Mouse (Mus musculus): Measurements from ENCODE around the gene Gm12216. TPM values are rescaled to one million over a fixed set of nuclear protein-coding genes. Genes with fewer than 3 reads are reported as not detected.

Gm12216 gene
- polyA plus RNA-seq, 1 experiment, result 2.8 TPM

GRCm38 (mm10) chr11:53813001-53813868 is 45.8 kb downstream of the Gm12216 start:
- H3K9ac ChIP-seq (ENCODE audit: low read depth, poor library complexity, severe bottlenecking), result no peak overlapping the region
- H3K4me3 ChIP-seq (ENCODE audit: low read depth, low read length), result no peak overlapping the region
- no peak overlapping the region for H3K27ac ChIP-seq (ENCODE audit: insufficient read depth, low read length)
- TF ChIP-seq EP300 (IDR thresholded peaks at IDR 0.05; ENCODE audit: insufficient read depth, low read depth, low read length) (no peak), CTCF (IDR thresholded peaks at IDR 0.05; ENCODE audit: low read depth, low read length) (no peak), POLR2A (IDR thresholded peaks at IDR 0.05; ENCODE audit: insufficient read depth, low read length) (no peak)
- no peaks in the 10 kb centered on the region for H3K4me1 ChIP-seq (ENCODE audit: control insufficient read depth, insufficient read depth, low read length)
- H3K27me3 ChIP-seq (ENCODE audit: control insufficient read depth, insufficient read depth, low read length, poor library complexity, severe bottlenecking), result no peaks in the 10 kb centered on the region
- H3K36me3 ChIP-seq (ENCODE audit: control insufficient read depth, insufficient read depth, low read length, poor library complexity, severe bottlenecking), result no peaks in the 10 kb centered on the region
- H3K9me3 ChIP-seq (replicated peaks; ENCODE audit: control insufficient read depth, insufficient read depth, low read length, poor library complexity, severe bottlenecking), result no peaks in the 10 kb centered on the region

GRCm38 (mm10) chr11:53811312-53811711 is 47.7 kb downstream of the Gm12216 start:
- Histone ChIP-seq H3K9ac (ENCODE audit: low read depth, poor library complexity, severe bottlenecking) (no peak overlapping the region), H3K4me3 (ENCODE audit: low read depth, low read length) (no peak overlapping the region), H3K27me3 (ENCODE audit: control insufficient read depth, insufficient read depth, low read length, poor library complexity, severe bottlenecking) (no peaks in the 10 kb centered on the region), H3K9me3 (replicated peaks; ENCODE audit: control insufficient read depth, insufficient read depth, low read length, poor library complexity, severe bottlenecking) (no peaks in the 10 kb centered on the region), H3K36me3 (ENCODE audit: control insufficient read depth, insufficient read depth, low read length, poor library complexity, severe bottlenecking) (no peaks in the 10 kb centered on the region), H3K27ac (ENCODE audit: insufficient read depth, low read length) (no peak overlapping the region), H3K4me1 (ENCODE audit: control insufficient read depth, insufficient read depth, low read length) (no peaks in the 10 kb centered on the region)
- TF ChIP-seq POLR2A (IDR thresholded peaks at IDR 0.05; ENCODE audit: insufficient read depth, low read length) (no peak), EP300 (IDR thresholded peaks at IDR 0.05; ENCODE audit: insufficient read depth, low read depth, low read length) (no peak), CTCF (IDR thresholded peaks at IDR 0.05; ENCODE audit: low read depth, low read length) (no peak)

GRCm38 (mm10) chr11:53810749-53811148 is 48.3 kb downstream of the Gm12216 start:
- Histone ChIP-seq H3K4me3 (ENCODE audit: low read depth, low read length) (no peak overlapping the region), H3K36me3 (ENCODE audit: control insufficient read depth, insufficient read depth, low read length, poor library complexity, severe bottlenecking) (no peaks in the 10 kb centered on the region), H3K9me3 (replicated peaks; ENCODE audit: control insufficient read depth, insufficient read depth, low read length, poor library complexity, severe bottlenecking) (no peaks in the 10 kb centered on the region), H3K4me1 (ENCODE audit: control insufficient read depth, insufficient read depth, low read length) (no peaks in the 10 kb centered on the region), H3K27me3 (ENCODE audit: control insufficient read depth, insufficient read depth, low read length, poor library complexity, severe bottlenecking) (no peaks in the 10 kb centered on the region), H3K9ac (ENCODE audit: low read depth, poor library complexity, severe bottlenecking) (no peak overlapping the region), H3K27ac (ENCODE audit: insufficient read depth, low read length) (no peak overlapping the region)
- no peak for TF ChIP-seq POLR2A (IDR thresholded peaks at IDR 0.05; ENCODE audit: insufficient read depth, low read length)
- TF ChIP-seq EP300 (IDR thresholded peaks at IDR 0.05; ENCODE audit: insufficient read depth, low read depth, low read length), result no peak
- TF ChIP-seq CTCF (IDR thresholded peaks at IDR 0.05; ENCODE audit: low read depth, low read length), result no peak

GRCm38 (mm10) chr11:53810156-53810555 is 48.9 kb downstream of the Gm12216 start:
- no peaks in the 10 kb centered on the region for H3K9me3 ChIP-seq (replicated peaks; ENCODE audit: control insufficient read depth, insufficient read depth, low read length, poor library complexity, severe bottlenecking)
- H3K9ac ChIP-seq (ENCODE audit: low read depth, poor library complexity, severe bottlenecking), result no peak overlapping the region
- H3K4me3 ChIP-seq (ENCODE audit: low read depth, low read length), result no peak overlapping the region
- no peak for TF ChIP-seq CTCF (IDR thresholded peaks at IDR 0.05; ENCODE audit: low read depth, low read length)
- no peak for TF ChIP-seq EP300 (IDR thresholded peaks at IDR 0.05; ENCODE audit: insufficient read depth, low read depth, low read length)
- TF ChIP-seq POLR2A (IDR thresholded peaks at IDR 0.05; ENCODE audit: insufficient read depth, low read length), result no peak
- H3K27ac ChIP-seq (ENCODE audit: insufficient read depth, low read length), result no peak overlapping the region
- H3K27me3 ChIP-seq (ENCODE audit: control insufficient read depth, insufficient read depth, low read length, poor library complexity, severe bottlenecking), result no peaks in the 10 kb centered on the region
- no peaks in the 10 kb centered on the region for H3K4me1 ChIP-seq (ENCODE audit: control insufficient read depth, insufficient read depth, low read length)
- H3K36me3 ChIP-seq (ENCODE audit: control insufficient read depth, insufficient read depth, low read length, poor library complexity, severe bottlenecking), result no peaks in the 10 kb centered on the region

- no peak overlapping the region for H3K27ac ChIP-seq (ENCODE audit: insufficient read depth, low read length)
- H3K27me3 ChIP-seq (ENCODE audit: control insufficient read depth, insufficient read depth, low read length, poor library complexity, severe bottlenecking), result no peaks in the 10 kb centered on the region
- H3K4me1 ChIP-seq (ENCODE audit: control insufficient read depth, insufficient read depth, low read length), result peaks cover 2% of the 10 kb centered on the region
- no peak overlapping the region for H3K4me3 ChIP-seq (ENCODE audit: low read depth, low read length)
- no peaks in the 10 kb centered on the region for H3K9me3 ChIP-seq (replicated peaks; ENCODE audit: control insufficient read depth, insufficient read depth, low read length, poor library complexity, severe bottlenecking)
- H3K9ac ChIP-seq (ENCODE audit: low read depth, poor library complexity, severe bottlenecking), result no peak overlapping the region
- H3K36me3 ChIP-seq (ENCODE audit: control insufficient read depth, insufficient read depth, low read length, poor library complexity, severe bottlenecking), result no peaks in the 10 kb centered on the region
- TF ChIP-seq CTCF (IDR thresholded peaks at IDR 0.05; ENCODE audit: low read depth, low read length), result no peak
- no peak for TF ChIP-seq POLR2A (IDR thresholded peaks at IDR 0.05; ENCODE audit: insufficient read depth, low read length)
- TF ChIP-seq EP300 (IDR thresholded peaks at IDR 0.05; ENCODE audit: insufficient read depth, low read depth, low read length), result no peak
Observed at GRCm38 (mm10) chr11:53809354-53809753, 49.7 kb downstream of the Gm12216 start.

GRCm38 (mm10) chr11:53805786-53806185 is 53.3 kb downstream of the Gm12216 start:
- TF ChIP-seq EP300 (IDR thresholded peaks at IDR 0.05; ENCODE audit: insufficient read depth, low read depth, low read length) (no peak), CTCF (IDR thresholded peaks at IDR 0.05; ENCODE audit: low read depth, low read length) (no peak), POLR2A (IDR thresholded peaks at IDR 0.05; ENCODE audit: insufficient read depth, low read length) (no peak)
- no peaks in the 10 kb centered on the region for H3K36me3 ChIP-seq (ENCODE audit: control insufficient read depth, insufficient read depth, low read length, poor library complexity, severe bottlenecking)
- no peaks in the 10 kb centered on the region for H3K27me3 ChIP-seq (ENCODE audit: control insufficient read depth, insufficient read depth, low read length, poor library complexity, severe bottlenecking)
- peaks cover 18% of the 10 kb centered on the region for H3K4me1 ChIP-seq (ENCODE audit: control insufficient read depth, insufficient read depth, low read length)
- H3K9ac ChIP-seq (ENCODE audit: low read depth, poor library complexity, severe bottlenecking), result no peak overlapping the region
- H3K9me3 ChIP-seq (replicated peaks; ENCODE audit: control insufficient read depth, insufficient read depth, low read length, poor library complexity, severe bottlenecking), result no peaks in the 10 kb centered on the region
- no peak overlapping the region for H3K4me3 ChIP-seq (ENCODE audit: low read depth, low read length)
- no peak overlapping the region for H3K27ac ChIP-seq (ENCODE audit: insufficient read depth, low read length)
